ENCODE assay signal across 16 mouse cellular contexts in the genomic region with DNA sequence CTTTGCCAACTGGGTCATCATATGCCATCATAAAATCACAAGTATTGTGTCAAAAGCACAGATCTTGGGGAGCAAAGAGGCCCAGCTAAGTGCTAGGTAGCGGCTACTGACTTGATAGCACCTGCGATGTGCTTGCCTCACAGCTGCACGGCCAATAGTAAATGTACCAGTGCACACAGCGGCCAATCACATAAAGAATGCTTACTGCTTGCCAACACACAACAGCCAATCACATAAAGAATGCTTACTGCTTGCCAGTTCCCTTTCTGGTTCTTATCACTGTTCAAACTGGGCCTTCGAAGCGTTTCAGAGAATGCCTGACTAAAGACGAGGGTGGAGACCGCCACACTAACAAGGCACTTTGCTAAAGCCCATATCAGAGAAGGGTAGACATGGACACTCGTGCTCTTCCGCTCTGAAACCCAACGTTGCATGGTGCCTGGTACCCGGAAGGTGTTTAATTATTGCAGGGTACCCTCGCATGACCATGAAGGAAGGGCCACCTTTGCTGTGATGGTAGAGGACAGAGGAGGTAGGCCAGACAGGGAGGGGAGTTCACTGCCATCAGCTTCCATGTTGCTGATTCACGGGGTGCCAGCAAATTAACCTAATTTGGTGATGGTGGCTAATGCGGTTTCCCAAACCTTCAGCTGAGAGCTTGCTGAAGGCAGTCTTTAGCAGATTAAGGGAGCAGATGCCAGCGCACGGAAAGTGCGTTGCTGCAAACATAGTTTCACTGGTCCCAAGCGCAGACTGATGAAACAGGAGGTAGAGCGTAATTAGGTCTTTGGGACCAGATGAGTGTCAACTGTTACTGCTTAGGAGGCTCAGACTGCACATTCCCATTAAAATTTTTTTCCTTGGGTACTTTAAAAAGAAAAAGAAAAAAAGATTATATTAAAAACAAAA.
DNase-seq lines count a peak whose midpoint lies in the region; ATAC-seq and TF ChIP-seq lines count a peak whose summit lies in the region.
"Had no signal": no experiment of that assay in that cellular context is flagged by ENCODE, and none has a peak within 500 bp of the region (broad histone marks: within the 10 kb centered on the region; RNA-seq: fewer than 3 reads in every experiment).

No protein-coding gene starts in this region.

- no peak overlapping the region for H3K4me2 ChIP-seq in heart, embryonic 13.5 days
- H3K4me2 ChIP-seq in limb, embryonic 13.5 days (replicated peaks), result no peak overlapping the region
- H3K4me2 ChIP-seq in stomach, postnatal 0 days (replicated peaks; ENCODE audit: low read depth), result no peak overlapping the region
- H3K4me2 ChIP-seq: liver, embryonic 11.5 days; lung, embryonic 14.5 days; midbrain, embryonic 13.5 days had no signal

- H3K27me3 ChIP-seq in heart, embryonic 13.5 days (replicated peaks), result no peaks in the 10 kb centered on the region
- no peaks in the 10 kb centered on the region for H3K27me3 ChIP-seq in heart, embryonic 10.5 days (ENCODE audit: insufficient read depth, poor library complexity, severe bottlenecking)
- peaks cover 28% of the 10 kb centered on the region for H3K27me3 ChIP-seq in limb, embryonic 13.5 days
- peaks cover 32% of the 10 kb centered on the region for H3K27me3 ChIP-seq in limb, embryonic 10.5 days (ENCODE audit: low read depth, poor library complexity, severe bottlenecking)
- H3K27me3 ChIP-seq in stomach, postnatal 0 days (ENCODE audit: control insufficient read depth, insufficient read depth, low read length), result no peaks in the 10 kb centered on the region; the same call in 1 of the 2 replicates
- H3K27me3 ChIP-seq: midbrain, embryonic 13.5 days; Patski had no signal

- H3K9me3 ChIP-seq in heart, embryonic 13.5 days, result no peaks in the 10 kb centered on the region
- no peaks in the 10 kb centered on the region for H3K9me3 ChIP-seq in heart, embryonic 10.5 days
- no peaks in the 10 kb centered on the region for H3K9me3 ChIP-seq in limb, embryonic 13.5 days
- no peaks in the 10 kb centered on the region for H3K9me3 ChIP-seq in limb, embryonic 10.5 days (replicated peaks)
- no peaks in the 10 kb centered on the region for H3K9me3 ChIP-seq in stomach, postnatal 0 days (ENCODE audit: control insufficient read depth, low read length)
- H3K9me3 ChIP-seq: midbrain, embryonic 13.5 days had no signal

- 70% methylated on average over 20 of the region's 20 CpGs for WGBS in heart, embryonic 13.5 days
- WGBS in heart, embryonic 10.5 days, result 79% methylated on average over 20 of the region's 20 CpGs
- 71% methylated on average over 20 of the region's 20 CpGs for WGBS in limb, embryonic 13.5 days
- WGBS in limb, embryonic 10.5 days, result 89% methylated on average over 20 of the region's 20 CpGs
- WGBS in stomach, postnatal 0 days, result 71% methylated on average over 20 of the region's 20 CpGs

- no peak overlapping the region for H3K4me3 ChIP-seq in heart, embryonic 13.5 days
- H3K4me3 ChIP-seq in heart, embryonic 10.5 days, result no peak overlapping the region
- no peak overlapping the region for H3K4me3 ChIP-seq in limb, embryonic 13.5 days
- no peak overlapping the region for H3K4me3 ChIP-seq in limb, embryonic 10.5 days
- H3K4me3 ChIP-seq in stomach, postnatal 0 days (ENCODE audit: low read depth, low read length), result no peak overlapping the region
- H3K4me3 ChIP-seq: midbrain, embryonic 13.5 days had no signal

- peak; percentile 24 to 44 for DNase-seq in cerebellum, postnatal 25 days
- DNase-seq in cerebellum, adult 8-10 months, result no peak
- no peak for DNase-seq in heart, embryonic 10.5 days (ENCODE audit: low spot score)
- DNase-seq in limb, embryonic 10.5 days (ENCODE audit: low spot score), result no peak
- no peak for DNase-seq in stomach, postnatal 0 days (ENCODE audit: low spot score)
- DNase-seq in adrenal gland, postnatal 4 days (ENCODE audit: low spot score in 2 of 2), result no peak
- DNase-seq: adrenal gland, postnatal 36 days; lung, embryonic 14.5 days; thymus, postnatal 25 days had no signal

- H3K36me3 ChIP-seq in heart, embryonic 13.5 days, result peaks cover 14% of the 10 kb centered on the region; the same call in 1 of the 2 replicates
- H3K36me3 ChIP-seq in heart, embryonic 10.5 days, result no peaks in the 10 kb centered on the region
- H3K36me3 ChIP-seq in limb, embryonic 13.5 days, result no peaks in the 10 kb centered on the region
- no peaks in the 10 kb centered on the region for H3K36me3 ChIP-seq in limb, embryonic 10.5 days
- H3K36me3 ChIP-seq in stomach, postnatal 0 days (ENCODE audit: control insufficient read depth, insufficient read depth, low read length), result no peaks in the 10 kb centered on the region
- H3K36me3 ChIP-seq: midbrain, embryonic 13.5 days had no signal

- H3K4me1 ChIP-seq in heart, embryonic 13.5 days, result peaks cover 21% of the 10 kb centered on the region
- H3K4me1 ChIP-seq in heart, embryonic 10.5 days, result peaks cover 9% of the 10 kb centered on the region
- peaks cover 42% of the 10 kb centered on the region for H3K4me1 ChIP-seq in limb, embryonic 13.5 days
- peaks cover 10% of the 10 kb centered on the region for H3K4me1 ChIP-seq in limb, embryonic 10.5 days
- no peaks in the 10 kb centered on the region for H3K4me1 ChIP-seq in stomach, postnatal 0 days (replicated peaks; ENCODE audit: control insufficient read depth, insufficient read depth)

- no peak overlapping the region for H3K9ac ChIP-seq in heart, embryonic 13.5 days
- H3K9ac ChIP-seq in limb, embryonic 13.5 days, result no peak overlapping the region
- H3K9ac ChIP-seq in stomach, postnatal 0 days (ENCODE audit: low read length), result no peak overlapping the region
- H3K9ac ChIP-seq: lung, embryonic 14.5 days; midbrain, embryonic 13.5 days had no signal

- no peak for TF ChIP-seq CTCF in stomach, postnatal 0 days (IDR thresholded peaks at IDR 0.05; ENCODE audit: low read depth)

- peak; percentile 40; the same call in 1 of the 2 replicates for ATAC-seq in heart, embryonic 13.5 days (ENCODE audit: extremely low read depth, insufficient number of reproducible peaks, low FRiP score, low TSS enrichment)
- ATAC-seq in limb, embryonic 13.5 days (ENCODE audit: low FRiP score, low read depth), result no peak
- ATAC-seq in stomach, postnatal 0 days (ENCODE audit: low FRiP score, low TSS enrichment), result peak; percentile 47; the same call in 1 of the 2 replicates
- ATAC-seq: hindbrain, embryonic 16.5 days; midbrain, embryonic 13.5 days; Patski had no signal

- no peak for TF ChIP-seq EP300 in stomach, postnatal 0 days (optimal IDR thresholded peaks at IDR 0.05)

- peak overlapping the region; percentile 32; the same call in 1 of the 2 replicates for H3K27ac ChIP-seq in heart, embryonic 13.5 days (replicated peaks)
- no peak overlapping the region for H3K27ac ChIP-seq in heart, embryonic 10.5 days
- H3K27ac ChIP-seq in limb, embryonic 13.5 days, result peak overlapping the region; percentile 22; the same call in 1 of the 2 replicates
- no peak overlapping the region for H3K27ac ChIP-seq in limb, embryonic 10.5 days
- H3K27ac ChIP-seq in stomach, postnatal 0 days (replicated peaks), result no peak overlapping the region
- H3K27ac ChIP-seq: macrophage; midbrain, embryonic 13.5 days had no signal

Comparison
In these comparisons a context has a peak if more than half of its experiments do, and no peak if none do; other contexts are left out.
1. DNase-seq: peak in cerebellum, postnatal 25 days (2 of 2); none in cerebellum, adult 8-10 months (single experiment), heart, embryonic 10.5 days (single experiment), limb, embryonic 10.5 days (single experiment), stomach, postnatal 0 days (single experiment) and adrenal gland, postnatal 4 days (0 of 2).
2. H3K27ac ChIP-seq: peak in heart, embryonic 13.5 days (single experiment) and limb, embryonic 13.5 days (single experiment); none in heart, embryonic 10.5 days (single experiment), limb, embryonic 10.5 days (single experiment) and stomach, postnatal 0 days (single experiment).